Mouse (Mus musculus) gastrocnemius, postnatal 14 days (tissue): ENCODE results near the gene Kcnip3. TPM values are rescaled to one million over a fixed set of nuclear protein-coding genes. Genes with fewer than 3 reads are reported as not detected.

Experiments
- DNase-seq: peaks from one replicate; pipeline ENCODE4 v3.0.0; 2021; ENCODE audit warnings: mixed read lengths
- intact Hi-C: fragments of 180-260 bp; cut with DNase I; formaldehyde crosslinking; loops from one replicate; pipeline ENCODE4 v1.15.1; 2025; ENCODE audit warnings: low total_unique reads
- total RNA-seq, 2 experiments: library from RNA; stranded (reverse); gene quantifications; 2 replicates each; pipeline ENCODE4 v1.2.3; 2021

Gene Kcnip3
- total RNA-seq, 2 experiments from 2014 or later: 0.53 to 0.86 TPM

DNA sequence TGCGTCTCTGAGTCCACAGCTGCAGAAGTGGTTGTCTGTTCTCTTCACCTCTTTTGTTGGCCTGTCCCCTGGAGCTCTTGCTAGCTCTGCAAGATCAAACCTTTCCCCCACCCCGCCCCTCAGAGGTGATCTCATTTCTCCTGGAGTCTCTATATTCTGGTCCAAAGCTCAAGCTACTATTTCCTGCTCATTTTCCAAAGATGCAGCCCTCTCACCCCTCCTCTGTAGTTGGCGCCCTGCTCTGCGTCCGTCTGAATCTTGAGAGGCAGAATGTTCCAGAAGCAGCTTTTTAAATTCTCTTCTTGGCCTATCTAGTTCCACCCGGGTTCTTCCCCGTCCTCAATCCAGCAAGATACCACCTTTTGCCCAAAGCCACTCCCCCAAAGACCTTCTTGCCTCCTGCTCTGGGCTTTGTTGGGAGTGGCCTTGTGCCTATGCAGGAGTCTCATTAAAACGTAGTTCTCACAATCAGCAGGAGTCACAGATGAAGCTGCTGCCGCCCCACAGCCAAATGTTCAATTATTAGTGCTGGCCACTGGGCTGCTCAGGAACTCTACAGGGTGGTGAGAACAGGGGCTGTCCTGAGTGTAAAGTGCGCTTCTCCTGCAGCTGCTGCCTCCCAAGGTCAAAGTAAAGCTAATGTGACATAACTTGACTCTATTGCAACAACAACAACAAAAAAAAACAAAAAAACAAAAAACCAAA is 103.5 kb downstream of the Kcnip3 start:
- intact Hi-C loops: no loop called here
- no peak for DNase-seq

DNA sequence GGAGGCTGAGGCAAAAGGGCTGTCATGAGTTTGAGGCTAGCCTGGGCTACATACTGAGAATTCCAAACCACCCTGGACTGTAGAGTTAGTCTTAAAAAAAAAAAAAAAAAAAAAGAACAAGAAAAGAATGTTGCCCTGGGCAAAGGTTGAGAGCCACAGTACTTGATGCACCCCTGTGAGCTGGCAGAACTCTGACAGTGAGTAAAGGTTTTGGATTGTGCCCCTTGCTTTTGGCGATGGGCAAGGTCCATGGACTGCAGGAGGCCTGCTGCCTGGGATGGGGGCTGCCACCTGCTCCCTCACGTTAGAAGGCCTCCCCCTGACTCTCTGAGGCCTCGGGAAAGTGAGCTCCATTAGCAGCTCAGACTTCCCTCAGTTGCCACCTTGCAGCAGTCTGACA is 105.2 kb downstream of the Kcnip3 start:
- intact Hi-C loops: no loop called here
- DNase-seq: no peak

DNA sequence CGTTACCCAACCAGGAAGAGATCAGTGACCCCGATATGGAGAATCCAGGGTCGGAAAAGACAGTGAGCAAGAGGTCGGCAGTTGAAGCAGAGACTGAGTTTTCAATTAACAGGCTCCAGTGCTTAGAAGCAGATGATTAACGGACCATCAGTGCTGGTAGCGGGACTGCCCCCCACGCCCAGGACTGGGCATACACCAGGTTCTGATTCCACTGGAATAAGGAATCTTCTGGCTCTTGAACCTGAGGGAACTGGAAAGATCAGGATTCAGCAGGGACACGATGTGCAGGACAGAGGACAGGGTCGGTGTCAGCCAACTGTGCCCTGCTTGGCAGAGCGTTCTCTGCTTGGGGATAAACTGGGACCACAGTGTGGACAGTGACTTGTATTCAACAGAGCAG is 106.1 kb downstream of the Kcnip3 start:
- DNase-seq: no peak
- intact Hi-C loops: no loop called here

DNA sequence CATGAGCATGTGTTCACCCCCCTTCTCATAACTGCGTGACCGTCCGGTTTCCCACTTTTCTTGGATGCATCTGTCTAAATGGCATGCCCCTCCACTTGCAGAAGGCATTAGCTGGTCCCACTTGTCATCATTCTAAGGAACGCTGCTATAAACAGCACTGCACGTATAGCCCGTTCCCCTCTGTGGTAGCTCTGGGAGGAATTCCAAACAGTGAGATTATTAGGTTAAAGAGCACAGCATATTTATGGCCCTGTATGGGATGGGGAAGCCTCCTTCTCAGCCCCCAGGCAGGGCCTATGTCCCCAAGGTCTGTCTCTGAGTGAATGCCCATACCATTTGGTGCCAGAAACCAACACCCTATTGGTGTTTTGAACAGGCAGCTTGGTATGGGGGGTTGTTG is 110.8 kb downstream of the Kcnip3 start:
- intact Hi-C loops: no loop called here
- DNase-seq: no peak

Other genes with a start within 250 kb of the Kcnip3 start
- gene Dusp2, start 185.9 kb downstream of the Kcnip3 start, total RNA-seq: 1 to 10 TPM; 1.6 TPM
- not detected for gene Astl, start 183.5 kb downstream of the Kcnip3 start, total RNA-seq
- gene Adra2b, start 158.9 kb downstream of the Kcnip3 start, total RNA-seq: 1 to 10 TPM; 1.2 to 2.4 TPM
- not detected for gene Gpat2, start 96.9 kb downstream of the Kcnip3 start, total RNA-seq
- 10 to 100 TPM; 14.5 to 17.5 TPM for gene Fahd2a, start 77.5 kb downstream of the Kcnip3 start, total RNA-seq
- not detected for gene Prom2, start 19.4 kb upstream of the Kcnip3 start, total RNA-seq
- gene Zfp661, start 65.0 kb upstream of the Kcnip3 start, total RNA-seq: 1 to 10 TPM; 1.3 to 2.5 TPM
- gene Mrps5, start 65.1 kb upstream of the Kcnip3 start, total RNA-seq: 10 to 100 TPM; 85.2 to 98.4 TPM
- gene Mal, start 134.6 kb upstream of the Kcnip3 start, total RNA-seq: 10 to 100 TPM in 1 of 2 experiments, 1 to 10 TPM in 1; 4.1 to 25.9 TPM
- gene Mall, start 207.8 kb upstream of the Kcnip3 start, total RNA-seq: 1 to 10 TPM; 4.2 to 4.3 TPM